Mouse (Mus musculus) myocyte (in vitro differentiated cells): ENCODE measurements at regions not wholly inside any gene's neighbourhood (a gene's known extent, or its start where the extent isn't known, plus 50 kb on each side); places are given as distances from the start of the nearest gene placed in this dataset.

ENCODE experiments used
- E2F4 ChIP-seq: IDR thresholded peaks from one replicate; pipeline ENCODE4 v1.6.1; 2011; ENCODE audit warnings: mild to moderate bottlenecking, control low read depth, moderate library complexity; ENCODE audit not compliant: insufficient read depth
- POLR2A ChIP-seq: IDR thresholded peaks from one replicate; pipeline ENCODE4 v1.6.1; 2011; ENCODE audit warnings: low read depth, mild to moderate bottlenecking, control low read depth, moderate library complexity; ENCODE audit not compliant: insufficient read length
- TCF3 ChIP-seq: IDR thresholded peaks from one replicate; pipeline ENCODE4 v1.6.1; 2011; ENCODE audit warnings: low read depth, control low read depth; ENCODE audit not compliant: insufficient read length

- no peak for TF ChIP-seq POLR2A
- TF ChIP-seq E2F4: no peak
- no peak for TF ChIP-seq TCF3
Measured at GRCm38 (mm10) chr15:24827881-24828280, 585.7 kb downstream of the Basp1 start.
